Mouse (Mus musculus) brain, adult 2 months (tissue): Measurements from ENCODE around the gene Lrrc4b.

Experiments
- DNase-seq: peaks from one replicate; pipeline ENCODE4 v3.0.0; 2011; ENCODE audit warnings: low read depth, low spot score

The Lrrc4b gene

DNA sequence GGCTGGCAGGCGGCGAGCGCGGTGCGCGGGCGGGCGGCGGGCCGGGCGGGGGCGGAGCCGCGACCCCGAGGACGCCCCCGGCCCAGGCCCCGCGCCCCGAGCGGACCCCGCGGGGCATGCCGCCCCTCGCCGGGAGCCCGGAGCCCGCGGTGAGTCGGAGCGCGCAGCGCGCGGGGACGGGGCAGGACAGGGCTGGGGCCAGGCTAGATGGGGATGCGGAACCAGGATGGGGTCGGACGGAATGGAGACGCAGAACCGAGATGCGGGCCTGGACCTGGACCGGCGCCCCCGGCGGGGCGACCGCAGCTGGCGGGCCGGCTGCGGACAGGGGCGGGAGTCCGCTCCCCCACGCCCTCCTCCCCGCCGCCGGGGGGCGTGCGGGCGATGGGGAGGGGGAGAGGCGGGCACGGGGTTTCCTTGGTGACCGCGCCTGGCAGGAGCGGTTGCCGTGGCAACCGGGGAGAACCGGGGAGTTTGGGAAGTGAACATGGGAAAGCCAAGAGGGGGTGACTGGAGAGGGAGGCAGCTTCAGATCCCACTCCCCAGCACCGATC, at the start of gene Lrrc4b:
Gene Lrrc4b (plus strand): TSS at position 51 of the 554 bp plus-strand sequence.
- peak; percentile 89 for DNase-seq

DNA sequence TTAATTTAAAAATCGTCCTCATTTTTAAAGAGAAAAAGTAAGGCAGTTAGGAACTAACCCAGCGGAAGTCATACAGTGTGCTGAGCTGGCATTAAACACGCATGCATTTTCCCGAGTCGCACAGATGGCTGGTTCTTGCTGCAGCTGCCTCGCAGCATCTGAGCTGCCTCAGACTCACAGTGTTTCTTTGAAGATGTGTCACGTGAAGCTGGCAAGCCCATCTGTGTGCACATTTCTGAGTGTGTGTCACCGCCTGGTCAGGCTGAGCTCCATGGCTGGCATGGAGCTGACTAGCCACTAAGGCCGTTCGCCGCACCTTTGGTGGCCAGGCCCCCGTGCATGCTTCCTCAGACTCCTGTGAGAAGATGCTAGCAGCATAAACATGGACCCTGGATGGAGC, 46.3 kb upstream of the Lrrc4b start:
- peak; percentile 94 for DNase-seq

DNA sequence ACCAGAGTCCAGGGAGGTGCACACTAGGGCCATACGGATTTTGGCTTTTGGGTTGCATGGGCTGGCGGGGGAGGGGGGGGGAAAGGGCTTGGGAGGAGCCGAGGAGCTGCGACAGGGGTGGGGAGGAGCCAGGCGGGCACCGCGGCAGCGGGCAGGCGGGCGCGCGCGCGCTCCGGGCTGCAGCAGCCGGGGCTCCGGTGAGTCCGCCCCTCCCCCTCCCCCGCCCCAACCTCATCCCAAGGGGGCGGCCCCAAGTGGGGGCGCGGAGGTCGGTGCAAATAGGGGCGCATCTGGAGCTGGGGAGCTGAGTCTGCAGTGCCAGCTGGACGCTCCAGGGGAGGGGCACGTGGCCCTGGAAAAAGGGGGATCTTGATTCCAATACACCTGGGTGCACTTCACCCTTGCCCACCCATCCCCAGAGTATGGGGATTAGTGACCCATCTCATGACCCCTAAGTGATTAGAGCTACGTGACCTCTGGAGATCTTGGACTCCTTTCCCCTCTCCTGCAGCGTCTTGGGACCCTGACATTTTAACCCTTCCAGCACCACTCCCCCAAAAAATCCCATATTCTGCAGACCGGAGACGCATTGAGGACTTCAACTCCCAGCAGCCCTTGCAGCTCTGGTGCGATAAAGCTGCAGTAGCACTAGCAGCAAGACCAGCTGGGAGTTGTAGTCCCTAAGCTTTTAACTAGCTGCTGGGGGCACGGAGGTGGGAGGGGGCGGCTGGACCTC, 44.7 kb upstream of the Lrrc4b start, which contains the start of gene Syt3:
Gene Syt3 (plus strand): TSS at position 123 of the 736 bp plus-strand sequence.
- peak; percentile 96 for DNase-seq

DNA sequence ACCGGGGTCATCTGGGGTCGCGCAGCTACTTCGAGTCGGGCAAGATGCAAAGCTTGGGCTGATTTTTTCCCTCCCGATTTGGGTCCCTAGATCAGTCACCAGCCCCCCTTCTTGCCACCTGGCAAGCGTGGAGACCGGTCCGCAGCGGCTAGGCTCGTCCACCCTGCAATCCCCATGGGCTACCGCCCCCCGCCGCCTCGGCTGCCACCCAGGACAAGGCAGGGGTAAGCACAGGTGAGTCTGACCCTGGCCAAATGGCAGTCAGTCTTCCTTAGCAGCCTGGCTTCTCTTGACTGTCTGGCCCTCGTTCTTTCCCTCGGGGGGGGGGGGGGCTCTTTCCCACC, 44.1 kb upstream of the Lrrc4b start:
- no peak for DNase-seq

DNA sequence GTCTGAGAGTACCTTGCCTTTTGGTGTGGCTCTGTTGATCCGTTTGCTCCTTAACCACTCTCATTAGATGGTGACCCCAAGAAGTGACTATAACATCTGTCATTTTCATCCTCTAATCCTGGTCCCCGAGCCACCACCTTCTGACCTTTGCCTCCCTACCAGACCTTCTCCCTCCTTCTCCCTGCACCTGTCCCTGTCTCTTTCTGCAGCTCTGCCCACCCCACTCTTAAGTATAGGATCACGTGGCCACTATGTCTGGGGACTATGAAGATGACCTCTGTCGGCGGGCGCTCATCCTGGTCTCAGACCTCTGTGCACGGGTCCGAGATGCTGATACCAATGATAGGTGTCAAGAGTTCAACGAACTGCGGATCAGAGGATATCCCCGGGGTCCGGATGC, 43.1 kb upstream of the Lrrc4b start, which contains the start of gene 1700008O03Rik:
Gene 1700008O03Rik (minus strand): TSS at position 101 of the 400 bp plus-strand sequence.
- no peak for DNase-seq

DNA sequence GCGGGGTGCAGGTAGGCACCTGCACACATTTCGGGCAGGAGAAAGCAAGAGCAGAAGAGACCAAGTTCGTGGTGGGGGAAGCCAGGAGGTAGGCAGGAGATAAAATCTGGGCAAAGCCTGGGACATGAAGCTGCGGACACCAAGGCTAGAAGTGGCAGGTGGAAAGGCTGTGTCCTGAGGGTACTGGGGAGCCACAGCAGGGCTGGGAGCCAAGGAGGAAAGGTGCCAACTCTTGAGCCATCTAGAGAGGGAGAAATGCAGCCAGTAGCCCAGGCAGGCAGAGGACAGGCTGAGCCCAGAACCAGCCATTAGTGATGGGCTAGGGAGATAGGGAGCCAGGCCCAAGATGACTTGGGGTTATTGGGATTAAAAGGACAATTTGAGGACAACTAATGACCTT, 37.0 kb upstream of the Lrrc4b start:
- DNase-seq, result peak; percentile 96

DNA sequence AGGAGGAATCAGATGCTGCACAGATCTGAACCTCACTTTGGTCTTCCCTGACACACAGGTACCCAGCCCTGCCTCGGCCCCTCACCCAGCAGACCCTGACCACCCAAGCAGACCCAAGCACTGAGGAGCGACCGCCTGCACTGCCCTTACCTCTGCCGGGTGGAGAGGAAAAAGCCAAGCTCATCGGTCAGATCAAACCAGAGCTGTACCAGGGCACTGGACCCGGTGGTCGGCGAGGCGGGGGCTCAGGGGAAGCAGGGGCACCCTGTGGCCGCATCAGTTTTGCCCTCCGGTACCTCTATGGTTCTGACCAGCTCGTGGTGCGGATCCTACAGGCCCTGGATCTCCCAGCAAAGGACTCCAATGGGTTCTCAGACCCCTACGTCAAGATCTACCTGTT, 36.5 kb upstream of the Lrrc4b start:
- DNase-seq, result no peak

DNA sequence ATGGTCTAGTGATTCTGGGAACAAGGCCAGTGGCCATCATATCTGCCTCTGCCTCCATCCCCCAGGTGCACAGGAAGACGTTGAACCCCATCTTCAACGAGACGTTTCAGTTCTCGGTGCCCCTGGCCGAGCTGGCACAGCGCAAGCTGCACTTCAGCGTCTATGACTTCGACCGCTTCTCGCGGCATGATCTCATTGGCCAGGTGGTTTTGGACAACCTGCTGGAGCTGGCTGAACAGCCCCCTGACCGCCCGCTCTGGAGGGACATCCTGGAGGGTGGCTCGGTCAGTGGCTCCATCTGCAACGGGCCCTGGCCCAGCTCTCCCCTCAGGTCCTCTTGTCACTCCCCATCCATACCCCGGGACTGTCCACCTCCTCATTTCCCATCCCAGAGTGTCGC, 35.5 kb upstream of the Lrrc4b start:
- no peak for DNase-seq

DNA sequence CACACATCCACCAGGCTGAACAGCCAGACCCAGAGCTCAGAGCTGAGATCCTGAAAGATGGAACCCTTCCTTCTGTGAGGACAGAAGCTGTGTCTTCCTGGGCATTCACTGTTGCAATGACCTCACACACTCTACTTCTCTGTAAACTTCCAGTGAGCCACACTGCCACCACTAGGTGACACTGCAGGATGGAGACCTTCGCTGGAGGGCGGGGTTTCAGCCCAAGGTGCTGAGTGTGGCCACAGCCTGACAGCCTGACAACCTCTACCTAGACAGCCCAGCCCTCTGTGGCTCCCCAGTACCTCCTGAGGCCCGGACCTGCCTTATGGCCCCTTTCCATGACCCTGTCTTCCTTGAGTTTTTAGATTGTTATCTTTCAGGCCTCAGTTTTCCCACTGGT, 30.2 kb upstream of the Lrrc4b start:
- peak; percentile 82 for DNase-seq

DNA sequence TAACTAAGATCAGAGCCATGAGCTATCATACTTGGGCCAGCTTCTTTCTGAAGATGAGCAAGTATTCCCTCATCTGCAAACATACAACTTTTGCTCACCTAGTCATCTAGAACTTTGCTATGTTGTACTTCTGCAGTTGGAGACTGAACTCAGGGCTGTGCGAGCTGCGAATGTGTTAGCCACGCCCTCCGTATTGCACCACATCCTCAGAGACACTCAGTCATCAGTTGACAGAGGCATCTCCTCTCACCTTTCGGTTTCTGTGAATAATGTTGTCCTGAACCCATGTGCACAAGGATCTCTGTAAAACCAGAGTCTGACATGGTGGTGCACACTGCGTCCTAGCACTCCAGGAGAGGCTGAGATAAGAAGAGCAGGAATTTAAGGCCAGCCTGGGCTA, 27.1 kb upstream of the Lrrc4b start:
- DNase-seq, result no peak

DNA sequence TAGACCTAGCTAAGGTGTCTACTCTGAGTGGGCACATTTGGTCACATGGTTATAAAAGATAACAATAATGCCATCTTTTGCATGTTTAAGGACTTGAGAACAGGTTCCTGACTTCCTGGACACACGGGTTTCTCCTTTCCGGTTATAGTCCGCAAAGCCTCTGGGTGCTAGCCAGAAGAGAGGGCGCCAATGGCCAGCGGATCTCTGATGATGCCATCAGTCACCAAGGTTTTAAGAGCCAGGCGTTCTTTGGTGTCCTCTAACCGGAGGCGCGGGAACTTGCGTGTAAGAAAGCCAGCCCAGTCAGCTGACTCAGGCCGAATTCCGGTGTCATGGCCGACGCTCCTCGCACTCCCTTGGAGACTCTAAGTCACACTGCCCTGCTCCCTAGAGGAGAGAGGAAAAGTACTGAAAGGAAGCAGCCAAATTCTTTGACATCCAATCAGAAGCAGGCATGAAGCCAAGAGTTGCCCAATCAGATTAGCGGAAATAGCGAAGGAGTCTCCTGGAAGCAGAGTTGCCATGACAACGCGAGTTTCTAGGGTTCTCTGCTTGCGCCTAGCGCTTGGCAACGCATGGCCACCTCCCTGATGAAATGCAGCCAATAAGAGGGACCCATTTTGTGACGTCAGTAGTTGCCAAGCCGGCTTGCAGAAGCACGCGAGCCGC, 23.3 kb upstream of the Lrrc4b start:
- DNase-seq, result peak; percentile 100

DNA sequence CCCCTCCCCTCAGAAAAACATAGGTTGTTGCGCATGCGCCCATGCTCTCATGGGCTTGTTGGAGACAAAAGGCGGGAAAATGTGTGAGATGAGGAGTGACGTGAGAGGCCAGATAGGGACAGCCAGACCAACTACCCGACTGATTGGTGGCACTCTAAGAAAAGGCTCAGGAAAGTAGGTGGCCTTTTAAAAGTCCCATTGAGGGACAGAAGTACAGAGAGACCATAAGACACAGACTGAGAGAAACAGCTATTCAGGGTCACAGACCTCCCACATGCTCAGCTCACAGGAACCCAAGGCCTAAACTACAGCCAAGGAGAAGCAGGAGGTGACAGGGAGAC, 22.8 kb upstream of the Lrrc4b start:
- no peak for DNase-seq

DNA sequence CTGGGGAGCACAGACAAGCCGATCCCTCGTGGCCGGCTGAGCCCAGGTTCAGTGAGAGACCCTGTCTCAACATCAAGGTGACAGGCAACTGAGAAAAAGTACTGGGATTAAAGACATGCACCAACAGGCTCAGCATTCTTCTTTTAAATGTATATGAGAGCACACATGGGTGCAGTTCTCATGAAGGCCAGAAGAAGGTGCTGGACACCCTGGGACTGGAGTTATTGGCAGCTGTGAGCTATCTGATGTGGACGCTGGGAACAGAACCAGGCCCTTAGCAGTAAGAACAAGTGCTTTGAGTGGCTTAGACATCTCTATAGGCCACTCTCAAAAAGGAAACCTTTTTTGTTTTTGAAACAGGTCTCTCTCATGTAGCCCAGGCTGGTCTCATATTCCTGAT, 17.7 kb upstream of the Lrrc4b start:
- DNase-seq, result no peak

DNA sequence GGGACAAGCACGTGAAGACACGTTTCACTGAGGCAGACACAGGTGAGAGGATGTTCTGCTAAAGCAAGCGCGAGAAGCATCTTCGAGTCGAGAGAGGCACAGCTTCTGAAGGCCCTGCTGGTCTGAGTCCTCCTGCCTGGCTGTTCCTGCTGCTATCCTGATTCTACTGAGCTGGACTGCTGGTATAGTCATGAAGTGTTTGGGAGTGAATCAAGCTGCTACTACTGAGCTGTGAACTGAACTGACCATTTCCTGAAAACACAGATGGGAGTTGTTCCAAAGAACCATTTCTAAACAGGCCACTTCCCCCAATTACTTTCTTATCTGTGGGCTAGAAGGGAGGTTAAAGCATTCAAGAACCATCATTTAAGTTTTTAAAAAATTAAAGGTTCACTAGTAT, 15.5 kb upstream of the Lrrc4b start:
- no peak for DNase-seq

DNA sequence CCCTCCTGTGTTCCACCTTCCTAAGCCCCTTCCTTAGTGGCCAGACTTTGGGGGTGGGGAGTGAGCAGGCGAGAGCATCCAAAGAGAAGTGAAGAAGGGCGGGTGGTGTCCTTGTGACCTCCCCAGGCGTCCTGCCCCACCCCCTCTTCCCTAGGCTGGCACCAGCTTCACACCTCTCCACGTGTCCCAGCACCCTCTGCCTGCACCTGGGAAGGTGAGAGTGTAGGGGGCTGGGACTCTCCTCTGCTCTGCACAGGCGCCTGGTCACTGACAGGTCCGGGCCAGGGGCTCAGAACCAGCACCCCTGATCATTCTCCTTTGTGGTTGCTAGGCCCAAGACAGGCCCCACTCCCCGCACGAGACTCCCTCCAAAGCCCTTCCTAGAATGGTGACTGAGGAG, 1.2 kb upstream of the Lrrc4b start:
- no peak for DNase-seq

DNA sequence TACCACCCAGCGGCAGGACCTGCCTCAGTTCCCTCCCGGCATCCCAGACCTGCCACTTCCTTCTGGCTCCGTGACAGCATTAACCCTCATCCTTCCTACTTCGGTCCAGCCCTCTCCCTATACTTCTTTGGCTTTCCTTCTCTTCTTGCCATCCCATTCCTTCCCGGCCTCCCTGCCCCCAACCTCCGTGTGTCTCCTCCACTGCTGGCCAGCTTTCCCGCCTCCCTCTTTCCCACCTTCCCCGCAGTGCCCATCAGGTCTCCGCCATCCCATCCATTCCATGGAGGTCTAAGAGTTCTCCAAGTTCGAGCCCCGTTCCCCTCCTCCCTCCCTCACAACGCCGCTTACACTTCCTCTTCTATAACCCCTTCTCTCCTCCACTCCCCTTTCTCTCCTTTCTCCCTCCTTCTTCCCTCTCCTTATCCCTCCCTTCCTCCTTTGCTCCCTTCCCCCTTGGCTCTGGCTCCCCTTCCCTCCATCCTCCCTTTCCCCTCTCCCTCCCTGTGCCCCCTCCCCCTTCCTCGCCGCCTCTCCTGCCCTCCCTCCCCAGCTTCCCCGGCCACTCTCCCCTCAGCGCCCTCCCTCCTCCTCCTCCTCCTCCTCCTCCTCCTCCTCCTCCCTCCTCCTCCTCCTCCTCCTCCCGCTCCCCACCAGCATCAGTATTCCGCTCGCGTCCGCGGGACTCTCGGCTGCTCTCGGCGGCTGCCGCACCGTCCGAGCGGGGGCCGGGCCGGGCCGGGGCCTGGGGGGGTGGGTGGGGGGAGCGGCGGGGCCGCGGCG, 457 bp upstream of the Lrrc4b start:
- peak; percentile 77 for DNase-seq

DNA sequence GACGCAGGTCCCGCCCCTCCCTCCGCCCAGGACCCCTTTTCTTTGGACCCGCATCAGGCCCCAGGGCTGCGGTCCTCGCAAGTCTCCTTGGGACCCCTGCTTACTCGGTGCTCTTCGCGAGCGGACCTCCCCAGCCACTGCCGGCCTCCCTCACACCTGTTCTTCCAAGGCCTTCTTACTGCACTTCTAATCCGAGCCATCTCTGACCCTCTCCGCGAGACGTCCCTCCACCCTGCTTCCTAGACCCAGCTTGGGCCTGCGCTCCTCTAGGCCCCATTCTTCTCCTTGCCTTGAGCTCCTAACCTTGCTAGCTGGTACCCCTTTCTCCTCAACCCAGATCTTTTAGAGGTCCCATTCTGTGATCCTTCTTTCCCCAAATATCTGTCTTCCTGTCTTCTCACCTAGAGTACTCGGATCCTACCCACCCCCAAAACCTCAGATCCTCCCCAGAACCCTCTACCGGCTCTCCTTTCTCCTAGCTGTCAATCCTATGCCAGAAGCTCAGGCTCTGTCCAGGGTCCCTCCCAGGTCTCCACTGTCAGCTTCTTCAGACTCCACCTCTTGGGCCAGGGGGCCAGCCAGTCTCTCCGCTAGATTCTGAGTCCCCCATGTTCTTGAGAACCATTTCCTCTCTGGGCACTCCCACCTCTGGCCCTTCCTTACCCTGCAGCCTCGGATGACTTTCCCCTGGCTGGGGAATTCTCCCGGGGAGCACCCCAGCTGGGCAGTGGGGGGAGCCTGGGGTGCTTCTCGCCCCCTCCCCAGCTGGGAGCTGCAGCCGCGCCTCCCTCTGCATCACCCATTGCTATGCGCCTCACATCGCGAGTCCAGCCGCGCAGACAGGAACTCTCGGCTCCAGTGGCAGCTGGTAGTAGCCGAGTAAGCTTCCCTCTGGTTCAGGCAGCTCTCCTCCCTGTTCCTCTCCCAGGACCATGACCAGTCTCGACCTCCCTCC, 993 bp downstream of the Lrrc4b start:
- DNase-seq, result peak; percentile 70

DNA sequence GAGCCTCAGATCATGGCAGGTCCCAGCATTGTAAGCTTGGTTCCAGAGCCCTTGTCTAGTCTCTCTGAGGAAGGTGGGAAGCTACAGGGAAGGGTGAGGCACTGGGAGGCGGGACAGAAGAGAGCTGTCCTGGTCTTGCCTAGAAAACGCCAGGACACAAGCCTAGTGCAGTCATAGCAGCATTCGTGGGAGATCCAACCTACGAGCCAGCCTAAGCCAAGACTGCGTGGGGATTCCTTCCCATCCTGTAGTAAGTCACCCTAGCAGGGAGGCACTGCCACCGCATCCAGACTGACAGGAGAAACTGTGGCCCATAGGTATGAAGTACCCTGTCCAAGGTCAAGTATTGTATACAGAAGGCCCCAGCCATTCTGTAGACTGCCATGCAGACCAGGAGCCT, 3.7 kb downstream of the Lrrc4b start:
- peak; percentile 63 for DNase-seq

DNA sequence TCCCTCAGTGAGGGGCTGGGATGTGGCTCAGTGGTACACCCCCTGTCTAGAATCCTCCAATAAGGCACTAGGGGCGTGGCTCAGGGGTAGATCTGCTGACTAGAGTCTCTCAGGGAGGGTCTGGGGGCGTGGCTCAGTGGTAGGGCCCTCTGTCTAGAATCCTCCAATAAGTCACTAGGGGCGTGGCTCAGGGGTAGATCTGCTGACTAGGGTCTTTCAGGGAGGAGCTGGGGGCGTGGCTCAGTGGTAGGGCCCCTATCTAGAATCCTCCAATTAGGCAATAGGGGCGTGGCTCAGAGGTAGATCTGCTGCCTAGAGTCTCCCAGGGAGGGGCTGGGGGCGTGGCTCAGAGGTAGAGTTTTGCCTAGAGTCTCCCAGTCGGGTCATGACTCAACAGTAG, 4.6 kb downstream of the Lrrc4b start:
- DNase-seq, result peak; percentile 76

DNA sequence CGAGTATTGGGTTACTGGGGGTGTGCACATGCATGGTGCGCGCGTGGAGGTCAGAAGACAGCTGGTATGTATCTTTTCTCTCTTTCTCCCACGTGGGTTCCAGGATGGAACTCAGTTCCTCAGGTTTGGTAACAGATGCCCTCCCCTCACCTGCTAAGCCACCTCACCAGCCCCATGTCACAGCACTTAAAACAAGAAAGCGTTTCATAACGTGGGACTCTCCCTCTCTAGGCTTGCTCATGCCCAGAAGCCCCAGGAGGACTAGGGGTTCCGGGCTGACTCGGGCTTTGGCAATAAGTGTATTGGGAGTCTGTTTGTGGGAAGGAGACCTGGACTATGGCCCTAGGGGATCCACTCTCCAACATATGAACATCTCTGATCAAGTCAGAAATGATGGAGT, 5.3 kb downstream of the Lrrc4b start:
- no peak for DNase-seq

DNA sequence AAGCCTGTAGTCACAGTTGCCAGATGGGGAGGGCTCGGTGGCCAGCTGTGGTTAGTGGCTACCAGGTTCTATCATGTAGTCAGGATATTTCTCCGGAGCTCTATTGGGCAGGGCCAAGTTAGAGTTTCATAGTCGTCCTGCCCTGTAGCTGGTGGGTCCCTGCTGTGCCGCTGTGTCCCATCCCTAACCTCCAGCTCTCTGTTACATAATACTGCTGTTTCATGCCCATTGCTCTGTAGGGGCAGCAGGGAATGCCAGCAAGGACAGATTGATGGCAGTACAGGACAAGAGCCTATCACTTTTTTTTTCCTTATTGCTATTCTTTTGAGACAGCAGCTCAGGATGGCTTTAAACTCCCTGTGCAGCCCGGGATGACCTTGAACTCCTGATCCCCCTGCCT, 7.0 kb downstream of the Lrrc4b start:
- DNase-seq, result peak; percentile 70
